Mouse (Mus musculus) kidney, adult 9 months (tissue): ENCODE data around the gene Cyp4a32.
"Not testable (repeated sequence)": the region's sequence is repeated elsewhere in the genome, so short reads cannot be mapped to it uniquely, and the experiment has no call there.

Source experiments
- DNase-seq: peaks from one replicate; pipeline ENCODE4 v3.0.0; 2022

Gene Cyp4a32

DNA sequence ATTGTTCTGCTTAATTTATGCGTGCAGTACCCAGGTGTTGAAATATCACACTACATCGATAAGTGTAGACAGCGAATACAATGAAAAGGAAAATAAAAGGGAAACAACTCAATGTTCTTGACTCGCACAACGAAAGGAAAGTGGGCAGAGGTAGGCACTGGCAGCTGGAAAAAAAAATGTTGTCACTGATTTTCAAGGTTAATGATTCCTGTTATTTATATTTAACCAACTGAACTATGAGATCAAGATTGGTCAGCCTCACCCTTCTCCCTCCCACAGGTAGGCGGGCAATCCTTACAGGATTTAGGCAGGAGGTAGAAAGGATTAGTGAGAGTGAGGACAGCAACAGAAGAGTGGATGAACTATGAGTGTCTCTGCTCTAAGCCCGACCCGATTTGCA, at the start of gene Cyp4a32:
Cyp4a32 (plus strand) TSS at position 359 of the 400 bp plus-strand sequence.
- not testable (repeated sequence) for DNase-seq

DNA sequence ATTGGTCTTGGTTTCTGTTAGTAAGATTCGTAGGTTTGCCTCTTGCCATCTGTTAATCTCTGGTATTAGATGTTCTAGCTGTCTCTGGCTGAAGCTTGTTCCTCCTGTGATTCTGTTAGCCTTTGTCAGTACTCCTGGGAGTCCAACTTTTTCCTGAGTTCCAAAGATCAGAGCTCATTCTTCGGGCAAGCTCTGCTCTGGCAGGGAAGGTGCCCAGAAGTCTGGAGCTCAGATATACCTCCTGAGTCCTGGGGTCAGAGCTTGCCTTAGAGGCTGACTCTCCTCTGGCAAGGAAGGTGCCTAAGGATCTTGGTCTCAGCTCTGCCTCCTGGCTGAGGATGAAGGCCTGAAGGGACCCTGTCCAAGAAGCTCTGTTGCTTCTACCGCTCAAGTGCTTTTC, 48.0 kb upstream of the Cyp4a32 start:
- DNase-seq = peak; percentile 81

DNA sequence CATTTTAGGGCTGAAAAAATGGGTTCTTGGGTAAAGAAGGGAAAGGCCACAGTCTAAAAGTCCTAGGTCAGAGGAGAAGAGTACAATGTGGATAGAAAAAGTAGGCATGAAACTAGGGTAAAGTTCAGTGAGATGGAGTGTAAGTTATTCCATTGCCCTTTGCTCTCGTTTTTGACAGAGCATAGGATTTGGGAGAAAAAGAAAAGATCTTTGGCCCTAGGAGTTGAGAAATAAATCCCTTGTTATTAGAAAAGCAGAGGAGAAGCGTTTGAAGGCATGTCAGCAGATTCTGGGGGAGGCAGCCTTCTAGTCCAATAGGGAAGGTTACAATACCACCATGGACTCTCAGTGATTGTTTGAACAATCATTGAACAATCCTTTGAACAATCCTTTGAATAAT, 45.3 kb upstream of the Cyp4a32 start:
- peak; percentile 82 for DNase-seq

DNA sequence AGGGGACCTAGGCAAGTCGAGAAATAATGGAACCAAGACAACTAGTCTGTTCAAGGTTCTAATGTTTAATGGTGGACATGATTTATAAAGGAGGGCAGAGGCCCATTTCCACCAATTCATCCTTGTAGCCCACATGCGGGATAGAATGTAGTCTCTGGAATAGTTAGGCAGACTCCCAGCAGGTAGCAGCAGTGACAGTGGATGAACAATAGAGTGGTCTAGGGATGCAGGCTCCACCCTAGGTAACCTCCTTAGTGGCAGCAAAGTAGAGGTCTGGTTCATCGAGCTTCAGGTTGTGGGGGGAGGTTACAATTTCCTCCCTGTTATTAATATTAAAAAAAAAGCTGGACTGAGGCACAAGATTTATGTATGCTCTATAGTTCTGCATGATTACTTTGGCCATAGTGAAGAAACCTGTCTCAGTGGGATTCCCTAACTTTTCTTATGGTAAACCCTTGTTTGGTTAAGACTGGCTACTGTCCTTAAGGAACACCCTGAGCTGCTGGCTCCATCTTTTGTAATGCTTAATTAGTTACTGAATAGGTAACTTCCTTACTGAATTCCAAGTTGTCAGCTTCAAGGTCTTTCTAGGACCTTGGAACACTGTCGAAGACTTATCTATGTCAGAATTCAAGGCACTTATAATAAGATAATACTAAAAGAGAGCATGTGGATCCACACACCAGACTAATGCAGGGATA, 42.8 kb upstream of the Cyp4a32 start:
- DNase-seq = peak; percentile 71

GRCm38 (mm10) chr4:115561236-115561635, 39.5 kb upstream of the Cyp4a32 start:
- not testable (repeated sequence) for DNase-seq

DNA sequence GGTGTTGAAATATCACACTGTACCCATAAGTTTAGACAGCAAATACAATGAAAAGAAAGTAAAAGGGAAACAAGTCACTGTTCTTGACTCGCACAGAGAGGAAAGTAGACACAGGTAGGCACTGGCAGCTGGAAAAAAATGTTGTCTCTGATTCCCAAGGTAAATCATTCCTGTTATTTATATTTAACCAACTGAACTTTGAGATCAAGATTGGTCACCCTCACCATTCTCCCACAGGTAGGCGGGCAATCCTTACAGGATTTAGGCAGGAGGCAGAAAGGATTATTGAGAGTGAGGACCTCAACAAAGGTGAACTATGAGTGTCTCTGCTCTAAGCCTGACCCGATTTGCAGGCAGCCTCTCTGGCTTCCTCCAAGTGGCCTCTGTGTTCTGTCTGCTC, 37.4 kb upstream of the Cyp4a32 start, which contains the start of gene Cyp4a31:
Cyp4a31 (plus strand) TSS at position 249 of the 400 bp plus-strand sequence.
- DNase-seq = peak; percentile 84

DNA sequence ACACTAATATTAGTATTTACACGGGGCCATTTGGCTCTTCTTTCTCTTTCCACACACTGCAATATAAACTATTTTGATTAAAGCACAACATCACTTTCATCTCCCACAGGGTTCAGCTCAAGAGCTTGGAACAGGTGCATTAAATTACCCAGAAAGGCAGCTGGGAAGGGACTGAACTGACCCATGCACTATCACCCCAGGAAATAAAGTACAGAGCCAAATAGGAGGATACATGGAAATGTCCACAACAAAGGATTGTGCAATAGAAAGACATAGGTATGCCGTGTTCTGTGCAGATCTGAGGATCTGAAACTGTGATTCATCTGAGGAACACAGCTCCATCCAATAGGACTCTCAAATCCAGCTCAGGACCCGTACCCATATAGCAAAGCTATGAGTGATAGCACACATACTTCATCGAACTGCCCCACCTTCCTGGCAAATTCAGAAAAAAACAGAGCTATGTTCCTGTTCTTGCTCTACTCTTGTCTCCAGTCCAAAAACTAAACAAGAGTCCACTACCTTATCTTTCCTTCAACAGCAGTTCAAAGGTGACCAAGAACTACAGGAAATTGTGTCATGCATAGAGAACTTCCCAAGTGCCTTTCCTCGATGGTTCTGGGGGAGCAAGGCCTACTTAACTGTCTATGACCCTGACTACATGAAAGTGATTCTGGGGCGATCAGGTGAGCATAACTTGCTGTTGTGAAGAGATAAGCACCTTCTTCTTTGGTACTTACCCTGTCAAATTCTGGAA, 36.1 kb upstream of the Cyp4a32 start:
- DNase-seq = not testable (repeated sequence)

DNA sequence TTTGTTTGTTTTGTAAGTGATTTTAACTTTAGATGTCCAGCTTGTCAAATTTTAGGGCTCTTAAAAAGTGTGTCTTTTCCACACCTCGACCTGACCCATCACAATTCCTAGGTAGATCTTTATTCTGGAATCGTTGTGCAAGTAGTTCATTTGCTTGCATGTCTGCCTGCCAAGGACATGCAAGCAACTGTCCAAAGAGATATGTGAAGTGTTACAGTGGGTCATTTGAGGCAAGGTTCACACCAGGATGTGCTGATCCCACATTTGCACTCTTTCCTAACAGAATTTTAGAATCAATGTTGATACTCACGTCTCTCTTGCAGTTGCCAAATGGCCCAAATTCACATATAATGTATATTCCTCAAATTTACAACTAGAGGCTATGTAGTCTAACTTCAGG, 25.5 kb upstream of the Cyp4a32 start:
- no peak for DNase-seq

DNA sequence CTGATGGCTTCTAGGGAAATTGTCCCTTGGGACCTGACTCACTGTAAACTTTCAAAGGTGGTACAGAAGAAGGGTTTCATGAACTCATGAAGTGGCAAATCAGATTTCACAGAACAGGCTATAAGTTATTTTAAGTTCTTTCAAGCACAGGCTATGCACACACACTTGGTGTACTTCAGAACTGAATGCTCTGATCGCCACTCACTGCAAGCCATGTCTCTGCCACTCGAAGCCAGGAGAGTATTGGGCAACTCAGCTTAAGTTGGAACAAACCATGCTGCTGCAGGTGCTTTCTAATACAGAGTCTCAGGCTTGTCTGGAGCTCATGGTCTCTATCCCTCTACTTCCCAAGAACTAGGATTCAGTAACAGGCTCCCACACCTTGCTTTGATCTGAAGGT, 25.0 kb upstream of the Cyp4a32 start:
- DNase-seq = no peak

GRCm38 (mm10) chr4:115583036-115583435, 17.7 kb upstream of the Cyp4a32 start:
- no peak for DNase-seq

- no peak for DNase-seq
These were observed 4.4 kb upstream of the Cyp4a32 start for GRCm38 (mm10) chr4:115596357-115596756.

- DNase-seq = peak; percentile 23
These were observed 3.9 kb upstream of the Cyp4a32 start for GRCm38 (mm10) chr4:115596824-115597336.

GRCm38 (mm10) chr4:115614005-115614404, 13.2 kb downstream of the Cyp4a32 start:
- DNase-seq = no peak

DNA sequence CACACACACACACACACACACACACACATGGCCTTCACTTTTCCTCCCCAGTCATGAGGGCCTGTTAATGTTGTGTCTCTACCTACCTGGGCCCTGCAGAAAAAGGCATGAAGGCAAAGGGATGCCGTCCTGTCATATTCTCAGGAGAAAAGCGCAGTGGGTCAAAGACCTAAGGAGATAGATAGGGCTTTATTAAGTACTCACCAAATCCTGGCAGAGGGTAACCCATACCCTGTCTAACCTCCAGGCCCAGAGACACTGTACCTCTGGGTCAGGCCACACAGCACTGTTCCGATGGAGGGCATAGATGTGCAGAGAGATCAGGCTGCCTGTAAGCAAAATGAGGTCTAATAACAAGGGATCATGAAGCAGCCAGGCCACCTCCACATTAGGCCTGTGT, 24.8 kb downstream of the Cyp4a32 start:
- DNase-seq = not testable (repeated sequence)

- peak; percentile 96 for DNase-seq
These were observed 42.4 kb downstream of the Cyp4a32 start for GRCm38 (mm10) chr4:115642967-115643754.

DNA sequence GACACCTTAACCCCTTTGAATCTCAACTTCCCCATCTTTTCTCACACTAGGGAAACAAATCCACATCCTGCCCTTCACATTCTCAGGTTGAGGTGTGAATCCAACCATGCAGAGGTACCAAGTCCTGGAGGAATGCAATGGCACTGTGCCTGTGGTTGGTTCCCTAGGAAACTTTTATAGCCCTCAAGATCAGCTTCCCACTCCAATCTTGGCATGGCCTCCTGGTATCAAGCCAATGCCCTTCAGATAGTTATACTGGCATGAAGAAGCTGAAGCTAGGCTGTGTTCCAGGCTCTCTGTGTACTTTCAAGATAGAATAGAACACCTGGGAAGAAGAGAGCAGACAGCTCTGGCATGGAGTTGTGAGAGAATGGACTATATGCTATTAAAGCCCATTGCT, 44.6 kb downstream of the Cyp4a32 start:
- DNase-seq = peak; percentile 92

DNA sequence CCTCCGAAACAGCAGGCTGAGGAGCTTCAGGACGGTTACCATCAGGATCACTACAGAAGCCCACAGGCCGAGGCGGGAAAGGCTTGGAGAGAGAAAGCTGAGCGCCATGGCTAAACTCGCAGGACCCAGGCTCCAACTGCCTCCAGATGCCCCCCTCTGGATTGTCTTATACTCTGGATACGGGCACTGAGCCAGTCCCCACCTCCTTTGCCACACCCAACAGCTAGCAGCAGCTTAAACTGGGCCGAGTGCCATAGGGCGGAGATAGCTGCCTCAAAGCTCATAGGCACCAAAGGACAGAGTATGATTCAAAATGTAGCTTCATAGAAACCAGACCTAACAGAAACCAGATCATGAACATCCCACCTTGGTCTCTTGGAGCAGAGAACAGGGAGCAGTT, 46.8 kb downstream of the Cyp4a32 start, which contains the start of gene Cyp4b1:
Cyp4b1 (minus strand) TSS at position 144 of the 400 bp plus-strand sequence.
- peak; percentile 94 for DNase-seq

GRCm38 (mm10) chr4:115648752-115649151, 48.0 kb downstream of the Cyp4a32 start:
- peak; percentile 1 for DNase-seq

DNA sequence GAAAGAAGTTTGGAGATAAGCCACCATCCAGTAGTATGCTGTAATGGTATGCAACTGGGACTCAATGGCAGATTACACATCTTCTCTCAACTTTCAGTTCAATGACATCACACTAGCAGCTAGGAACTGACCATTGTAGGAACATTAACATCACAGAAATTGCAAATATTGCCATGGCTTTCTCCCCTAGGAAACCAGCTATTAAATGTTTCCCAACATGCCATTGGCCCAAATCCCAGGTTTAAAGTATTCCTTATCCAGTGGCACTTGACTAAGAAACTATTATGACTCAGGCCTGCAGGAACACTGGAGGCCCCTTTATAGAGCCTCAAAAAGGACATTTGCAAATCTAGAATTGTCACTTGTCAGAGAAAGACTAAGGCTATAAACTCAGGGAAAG, 48.6 kb downstream of the Cyp4a32 start:
- DNase-seq = peak; percentile 8

DNA sequence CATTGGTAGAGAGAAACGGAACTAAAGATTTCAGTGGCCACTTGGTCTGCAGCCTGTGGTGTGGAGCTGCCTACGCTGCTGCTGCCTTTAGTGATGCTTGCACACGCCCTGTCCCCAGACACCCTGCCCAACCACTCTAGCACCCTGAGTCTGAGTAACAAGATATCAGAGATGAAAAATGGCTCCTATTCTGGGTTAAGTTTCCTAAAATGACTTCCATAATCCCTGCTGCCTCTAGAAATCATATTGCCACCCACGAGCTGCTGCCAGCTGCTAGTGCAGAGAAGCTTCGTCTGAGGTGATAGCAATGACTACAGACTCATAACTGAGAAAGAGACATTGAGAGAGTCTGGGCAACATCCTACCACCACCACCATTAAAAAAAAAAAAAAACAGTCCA, 50.1 kb downstream of the Cyp4a32 start:
- DNase-seq = peak; percentile 0

DNA sequence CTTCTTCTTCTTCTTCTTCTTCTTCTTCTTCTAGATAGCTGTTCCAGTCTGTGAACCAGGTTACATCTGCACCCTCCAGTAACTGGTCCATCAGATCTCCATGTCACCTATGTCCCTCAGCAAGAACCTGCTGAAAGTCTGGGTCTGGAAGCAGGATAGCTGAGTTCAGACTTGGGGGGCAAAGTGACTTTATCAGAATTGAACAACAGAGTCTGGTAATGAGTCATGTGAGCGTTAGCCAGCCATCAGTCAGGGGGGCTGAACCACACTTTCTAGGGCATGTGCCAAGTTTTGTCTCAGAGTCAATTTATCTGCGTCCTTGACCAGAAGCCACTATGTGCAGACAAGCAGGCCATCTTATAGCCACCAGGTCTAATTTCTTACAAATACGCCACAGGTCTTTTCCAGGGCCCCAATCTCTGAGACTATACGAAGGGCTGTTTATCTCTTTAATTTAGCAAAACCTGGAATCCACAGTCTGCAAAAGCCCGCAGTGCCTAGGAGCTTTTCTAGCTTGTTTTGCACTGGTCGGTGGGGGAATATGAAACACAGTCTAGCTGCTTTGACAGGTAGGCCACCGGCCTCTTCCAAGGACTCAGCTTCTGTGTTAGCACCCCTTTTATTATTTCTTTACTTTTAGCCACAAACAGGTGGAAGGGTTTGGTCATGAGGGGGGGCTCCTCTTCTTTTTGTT, 55.2 kb downstream of the Cyp4a32 start:
- not testable (repeated sequence) for DNase-seq

DNA sequence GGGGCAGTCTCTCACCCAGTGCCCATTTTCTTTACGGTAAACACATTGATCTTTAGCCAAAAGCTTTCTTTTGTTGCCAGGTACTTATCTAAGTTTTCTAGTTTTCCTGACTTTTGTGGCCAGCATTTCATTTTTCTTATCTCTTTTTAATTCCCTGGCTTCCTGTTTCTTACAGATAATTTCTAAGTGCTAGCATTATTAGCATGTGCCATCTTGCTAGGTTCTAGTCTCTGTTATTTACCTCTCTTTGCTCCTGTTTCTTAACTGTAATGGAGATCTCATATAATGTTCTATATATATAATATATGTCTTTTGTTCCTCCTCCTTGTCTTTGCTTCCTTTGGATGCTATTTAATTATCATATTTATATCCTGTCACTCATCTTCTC, 55.8 kb downstream of the Cyp4a32 start:
- DNase-seq = not testable (repeated sequence)
